Comparison of ENCODE assay signal across 11 mouse cellular contexts in the genomic region with DNA sequence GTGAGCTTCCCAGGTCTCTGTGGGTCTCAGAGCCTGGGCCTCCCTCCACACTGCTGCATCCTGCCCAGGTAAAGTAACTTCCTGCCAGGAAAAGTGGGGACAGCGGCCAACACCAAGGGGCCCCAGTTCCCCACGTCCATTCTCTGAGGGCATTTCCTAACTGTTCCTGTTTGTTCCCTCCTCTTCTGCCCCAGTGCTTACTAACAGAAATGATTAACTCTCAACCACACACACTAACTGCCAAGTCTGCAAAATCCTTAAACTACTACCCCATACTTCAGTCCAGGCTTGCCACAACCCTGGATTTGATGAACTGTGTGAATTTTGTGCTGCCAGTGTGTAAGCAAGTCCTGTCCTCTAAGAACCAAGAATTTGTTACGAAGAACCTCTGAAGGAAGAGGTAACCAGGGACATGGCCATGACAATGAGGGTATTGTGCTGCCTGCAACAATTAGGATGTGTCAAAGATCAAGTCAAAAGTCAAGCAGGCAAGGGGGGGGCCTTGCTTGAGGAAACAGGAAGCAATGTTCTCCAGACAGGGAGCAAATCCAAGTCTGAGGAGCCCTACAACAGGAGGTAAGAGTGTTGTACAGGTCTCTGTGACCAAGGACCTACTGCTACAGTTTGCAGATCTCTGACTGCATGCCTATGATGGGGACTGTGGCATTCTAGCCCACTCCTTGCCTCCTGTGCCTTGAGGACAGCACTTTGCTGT. TPM values are rescaled to one million over a fixed set of nuclear protein-coding genes. Genes with fewer than 3 reads are reported as not detected.
A peak's percentile ranks its signal among the peaks of the same experiment; 100 is the strongest.
DNase-seq lines count a peak whose midpoint lies in the region; ATAC-seq and TF ChIP-seq lines count a peak whose summit lies in the region.
"Had no signal": no experiment of that assay in that cellular context is flagged by ENCODE, and none has a peak within 500 bp of the region (broad histone marks: within the 10 kb centered on the region; RNA-seq: fewer than 3 reads in every experiment).

No protein-coding gene starts in this region.

- DNase-seq in hindbrain, embryonic 10.5 days (ENCODE audit: low spot score) = no peak
- no peak for DNase-seq in hindbrain, postnatal 0 days (ENCODE audit: low spot score)
- no peak for DNase-seq in embryonic facial prominence, embryonic 10.5 days (ENCODE audit: low spot score)
- DNase-seq in kidney, adult 9 months = peak; percentile 87
- peak; percentile 33 for DNase-seq in lung, postnatal 10 days
- DNase-seq in right cerebral cortex, adult 18-20 months = no peak
- no peak for DNase-seq in spleen, postnatal 4 days (ENCODE audit: low spot score in 2 of 2)
- DNase-seq: right cerebral cortex, postnatal 14 days had no signal

- peaks cover 28% of the 10 kb centered on the region for H3K36me3 ChIP-seq in hindbrain, embryonic 10.5 days
- H3K36me3 ChIP-seq in hindbrain, postnatal 0 days (ENCODE audit: insufficient read depth, low read length) = no peaks in the 10 kb centered on the region
- H3K36me3 ChIP-seq in embryonic facial prominence, embryonic 10.5 days (replicated peaks) = peaks cover 24% of the 10 kb centered on the region
- H3K36me3 ChIP-seq: midbrain, embryonic 12.5 days had no signal

- TF ChIP-seq CTCF in hindbrain, postnatal 0 days (IDR thresholded peaks at IDR 0.05; ENCODE audit: low read depth) = no peak

- no peak for ATAC-seq in hindbrain, postnatal 0 days
- no peak for ATAC-seq in frontal cortex, adult (ENCODE audit: low TSS enrichment)

- no peaks in the 10 kb centered on the region for H3K9me3 ChIP-seq in hindbrain, embryonic 10.5 days
- no peaks in the 10 kb centered on the region for H3K9me3 ChIP-seq in hindbrain, postnatal 0 days (ENCODE audit: low read length)
- no peaks in the 10 kb centered on the region for H3K9me3 ChIP-seq in embryonic facial prominence, embryonic 10.5 days
- H3K9me3 ChIP-seq: midbrain, embryonic 12.5 days had no signal

- peaks cover 48% of the 10 kb centered on the region for H3K4me1 ChIP-seq in hindbrain, embryonic 10.5 days (replicated peaks)
- H3K4me1 ChIP-seq in hindbrain, postnatal 0 days (ENCODE audit: insufficient read depth, low read length) = 0 out of 2 replicates have a peak, but pooled peaks cover 6% of the 10 kb centered on the region
- peaks cover 68% of the 10 kb centered on the region for H3K4me1 ChIP-seq in embryonic facial prominence, embryonic 10.5 days

- no peaks in the 10 kb centered on the region for H3K27me3 ChIP-seq in hindbrain, embryonic 10.5 days (ENCODE audit: insufficient read depth, poor library complexity, severe bottlenecking)
- H3K27me3 ChIP-seq in hindbrain, postnatal 0 days (ENCODE audit: insufficient read depth, low read length) = no peaks in the 10 kb centered on the region
- H3K27me3 ChIP-seq in embryonic facial prominence, embryonic 10.5 days (replicated peaks; ENCODE audit: low read depth, poor library complexity, severe bottlenecking) = no peaks in the 10 kb centered on the region
- H3K27me3 ChIP-seq: midbrain, embryonic 12.5 days had no signal

- no peak overlapping the region for H3K9ac ChIP-seq in hindbrain, postnatal 0 days (replicated peaks; ENCODE audit: low read length)
- H3K9ac ChIP-seq: midbrain, embryonic 12.5 days had no signal

- peak overlapping the region; percentile 50; the same call in 1 of the 2 replicates for H3K27ac ChIP-seq in hindbrain, embryonic 10.5 days
- no peak overlapping the region for H3K27ac ChIP-seq in hindbrain, postnatal 0 days
- H3K27ac ChIP-seq in embryonic facial prominence, embryonic 10.5 days (replicated peaks) = peak overlapping the region; percentile 44; the same call in 1 of the 2 replicates
- H3K27ac ChIP-seq: midbrain, embryonic 12.5 days had no signal

- 60% methylated on average over 3 of the region's 3 CpGs for WGBS in hindbrain, embryonic 10.5 days
- 54% methylated on average over 3 of the region's 3 CpGs for WGBS in hindbrain, postnatal 0 days
- 38% methylated on average over 3 of the region's 3 CpGs for WGBS in embryonic facial prominence, embryonic 10.5 days

- no peak overlapping the region for H3K4me2 ChIP-seq in hindbrain, postnatal 0 days (ENCODE audit: low read depth, low read length)
- H3K4me2 ChIP-seq: midbrain, embryonic 12.5 days had no signal

- H3K4me3 ChIP-seq in hindbrain, embryonic 10.5 days = no peak overlapping the region
- H3K4me3 ChIP-seq in hindbrain, postnatal 0 days (ENCODE audit: low read length) = no peak overlapping the region
- H3K4me3 ChIP-seq in embryonic facial prominence, embryonic 10.5 days = no peak overlapping the region
- H3K4me3 ChIP-seq: erythroblast, embryonic 14.5 days; midbrain, embryonic 12.5 days had no signal

RNA-seq across cellular contexts. Expression of a gene that starts 35.3 kb away (rescaled TPM):
- polyA plus RNA-seq in hindbrain, embryonic 10.5 days (2016; fragmentation: Nextera tagmentation; extraction: Ambion mirVana) = 95.5 and 95.7 TPM in 2 replicates
- 38.2 and 39.2 TPM in 2 replicates for total RNA-seq in hindbrain, postnatal 0 days (2014; rRNA removed)
- 30.4 and 35.2 TPM in 2 replicates for polyA plus RNA-seq in hindbrain, postnatal 0 days (2015; fragmentation: Nextera tagmentation; extraction: Ambion mirVana)
- 88.1 and 92.5 TPM in 2 replicates for polyA plus RNA-seq in embryonic facial prominence, embryonic 10.5 days (2016; fragmentation: Nextera tagmentation; extraction: Ambion mirVana)

RNA-seq across cellular contexts. Expression of a gene that starts 38.2 kb away (rescaled TPM):
- polyA plus RNA-seq in hindbrain, embryonic 10.5 days (2016; fragmentation: Nextera tagmentation; extraction: Ambion mirVana) = 0.41 and 0.64 TPM in 2 replicates
- total RNA-seq in hindbrain, postnatal 0 days (2014; rRNA removed) = 1.8 and 2.6 TPM in 2 replicates
- 0.54 and 0.63 TPM in 2 replicates for polyA plus RNA-seq in hindbrain, postnatal 0 days (2015; fragmentation: Nextera tagmentation; extraction: Ambion mirVana)
- 0.40 and 0.57 TPM in 2 replicates for polyA plus RNA-seq in embryonic facial prominence, embryonic 10.5 days (2016; fragmentation: Nextera tagmentation; extraction: Ambion mirVana)

Comparison
In these comparisons a context has a peak if more than half of its experiments do, and no peak if none do; other contexts are left out.
1. DNase-seq: peak in kidney, adult 9 months (single experiment) and lung, postnatal 10 days (single experiment); none in hindbrain, embryonic 10.5 days (single experiment), hindbrain, postnatal 0 days (single experiment), embryonic facial prominence, embryonic 10.5 days (single experiment), right cerebral cortex, adult 18-20 months (single experiment) and spleen, postnatal 4 days (0 of 2).